Mouse (Mus musculus): ENCODE measurements around the gene Dync2h1.

DNA sequence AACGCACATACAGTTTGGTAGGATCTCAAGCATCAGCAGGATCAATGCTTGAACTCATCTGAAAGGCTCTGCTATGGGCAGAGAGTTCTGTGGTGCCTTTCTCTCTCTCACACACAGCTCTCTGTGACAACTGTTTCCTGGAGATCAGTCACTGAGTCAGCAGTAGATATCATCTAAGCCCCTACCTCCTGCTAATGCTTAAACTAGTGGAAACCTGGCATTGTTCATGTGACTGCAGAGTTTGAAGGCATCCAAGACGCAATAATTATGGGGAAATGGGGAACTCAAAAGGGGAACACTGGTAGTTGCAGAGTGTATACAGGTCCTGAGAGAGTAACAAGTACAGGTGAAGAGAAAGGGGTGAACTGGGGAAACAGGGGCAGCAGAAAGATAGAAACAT is 109.6 kb downstream of the Dync2h1 start:
- TF ChIP-seq CTCF (IDR thresholded peaks at IDR 0.05; ENCODE audit: extremely low read depth, insufficient read depth, insufficient read length, insufficient replicate concordance) (no peak), POLR2A (IDR thresholded peaks at IDR 0.05; ENCODE audit: low read depth, low read length) (no peak)

Measured in spleen, adult 2 months (tissue).